Mouse (Mus musculus): ENCODE measurements around the gene Iars. TPM values are rescaled to one million over a fixed set of nuclear protein-coding genes. Genes with fewer than 3 reads are reported as not detected.

The Iars gene
- polyA plus RNA-seq (2016; fragmentation: Nextera tagmentation; extraction: Ambion mirVana), result 120 and 125 TPM in 2 replicates

- peaks cover 25% of the 10 kb centered on the region for H3K4me1 ChIP-seq
- peak within 1 kb of the TSS; percentile 86 for H3K27ac ChIP-seq
- WGBS, result 6% methylated on average over 26 of the region's 26 CpGs
- DNase-seq (ENCODE audit: extremely low spot score, low spot score), result peak; percentile 99
- no peaks in the 10 kb centered on the region for H3K9me3 ChIP-seq
- H3K4me3 ChIP-seq, result peak within 1 kb of the TSS; percentile 73
- peaks cover 44% of the 10 kb centered on the region for H3K36me3 ChIP-seq (replicated peaks)
- H3K27me3 ChIP-seq (ENCODE audit: poor library complexity, severe bottlenecking), result no peaks in the 10 kb centered on the region
These were observed at the start of gene Iars for GRCm38 (mm10) chr13:49681351-49682232. Gene Iars, plus strand, starts transcription at chr13:49682100.

- H3K9me3 ChIP-seq, result no peaks in the 10 kb centered on the region
- DNase-seq (ENCODE audit: extremely low spot score, low spot score), result no peak
- 94% methylated on average over 2 of the region's 2 CpGs for WGBS
- H3K36me3 ChIP-seq (replicated peaks), result peaks cover 18% of the 10 kb centered on the region; the same call in 1 of the 2 replicates
- H3K4me3 ChIP-seq, result no peak overlapping the region
- no peaks in the 10 kb centered on the region for H3K4me1 ChIP-seq
- no peaks in the 10 kb centered on the region for H3K27me3 ChIP-seq (ENCODE audit: poor library complexity, severe bottlenecking)
- no peak overlapping the region for H3K27ac ChIP-seq
These were observed 41.9 kb upstream of the Iars start for GRCm38 (mm10) chr13:49639965-49640364.

- H3K4me3 ChIP-seq, result no peak overlapping the region
- H3K4me1 ChIP-seq, result no peaks in the 10 kb centered on the region
- no peaks in the 10 kb centered on the region for H3K27me3 ChIP-seq (ENCODE audit: poor library complexity, severe bottlenecking)
- no peak overlapping the region for H3K27ac ChIP-seq
- no peaks in the 10 kb centered on the region for H3K9me3 ChIP-seq
- peaks cover 16% of the 10 kb centered on the region for H3K36me3 ChIP-seq (replicated peaks)
- DNase-seq (ENCODE audit: extremely low spot score, low spot score), result no peak
- WGBS, result 86% methylated on average over 6 of the region's 6 CpGs
These were observed 39.2 kb upstream of the Iars start for GRCm38 (mm10) chr13:49642650-49643049.

- DNase-seq (ENCODE audit: extremely low spot score, low spot score), result no peak
- no peaks in the 10 kb centered on the region for H3K9me3 ChIP-seq
These were observed 38.1 kb upstream of the Iars start for GRCm38 (mm10) chr13:49643669-49644362.

GRCm38 (mm10) chr13:49644731-49645529 lies 37.0 kb upstream of the Iars start:
- 81% methylated on average over 2 of the region's 2 CpGs for WGBS
- Histone ChIP-seq H3K4me1 (no peaks in the 10 kb centered on the region), H3K27me3 (ENCODE audit: poor library complexity, severe bottlenecking) (no peaks in the 10 kb centered on the region), H3K27ac (no peak overlapping the region), H3K4me3 (no peak overlapping the region), H3K36me3 (replicated peaks) (peaks cover 17% of the 10 kb centered on the region), H3K9me3 (no peaks in the 10 kb centered on the region)
- DNase-seq (ENCODE audit: extremely low spot score, low spot score), result no peak

More at GRCm38 (mm10) chr13:49643669-49644362, 38.1 kb upstream of the Iars start:
- Histone ChIP-seq H3K27ac (no peak overlapping the region), H3K4me3 (no peak overlapping the region), H3K36me3 (replicated peaks) (peaks cover 16% of the 10 kb centered on the region), H3K4me1 (no peaks in the 10 kb centered on the region), H3K27me3 (ENCODE audit: poor library complexity, severe bottlenecking) (no peaks in the 10 kb centered on the region)

- no peak for DNase-seq (ENCODE audit: extremely low spot score, low spot score)
- 89% methylated on average over 1 of the region's 1 CpGs for WGBS
- peaks cover 3% of the 10 kb centered on the region; the same call in 1 of the 2 replicates for H3K4me1 ChIP-seq
- H3K36me3 ChIP-seq (replicated peaks), result peaks cover 15% of the 10 kb centered on the region
- no peak overlapping the region for H3K27ac ChIP-seq
- no peaks in the 10 kb centered on the region for H3K27me3 ChIP-seq (ENCODE audit: poor library complexity, severe bottlenecking)
- no peak overlapping the region for H3K4me3 ChIP-seq
- no peaks in the 10 kb centered on the region for H3K9me3 ChIP-seq
These were observed 35.9 kb upstream of the Iars start for GRCm38 (mm10) chr13:49646019-49646418.

DNA sequence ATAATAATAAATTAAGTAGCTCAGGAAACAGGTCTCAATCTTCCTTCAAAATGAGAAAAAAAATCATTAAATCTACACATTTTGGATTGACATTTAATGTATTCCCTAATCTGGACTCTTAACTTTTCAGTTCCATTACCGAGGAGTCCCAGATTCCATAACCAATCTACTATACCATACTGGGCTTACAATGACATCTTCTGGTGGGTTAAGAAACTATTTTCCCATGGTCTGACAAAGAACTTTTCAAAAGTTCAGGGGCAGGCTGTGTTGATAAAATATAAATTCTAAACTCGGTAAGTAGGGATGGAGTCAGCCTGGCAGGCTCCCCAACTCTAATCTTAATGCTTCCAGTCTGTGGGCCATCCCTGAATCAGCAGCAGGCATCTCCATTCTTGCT lies 30.8 kb upstream of the Iars start:
- Histone ChIP-seq H3K4me1 (peaks cover 22% of the 10 kb centered on the region), H3K4me3 (peak overlapping the region; percentile 86), H3K9me3 (no peaks in the 10 kb centered on the region), H3K36me3 (replicated peaks) (peaks cover 20% of the 10 kb centered on the region), H3K27ac (no peak overlapping the region), H3K27me3 (ENCODE audit: poor library complexity, severe bottlenecking) (no peaks in the 10 kb centered on the region)
- WGBS, result 52% methylated on average over 2 of the region's 2 CpGs
- no peak for DNase-seq (ENCODE audit: extremely low spot score, low spot score)

- Histone ChIP-seq H3K4me1 (peaks cover 22% of the 10 kb centered on the region), H3K27ac (peak overlapping the region; percentile 87)
- no peak for DNase-seq (ENCODE audit: extremely low spot score, low spot score)
These were observed 30.0 kb upstream of the Iars start for GRCm38 (mm10) chr13:49651781-49652351.

DNA sequence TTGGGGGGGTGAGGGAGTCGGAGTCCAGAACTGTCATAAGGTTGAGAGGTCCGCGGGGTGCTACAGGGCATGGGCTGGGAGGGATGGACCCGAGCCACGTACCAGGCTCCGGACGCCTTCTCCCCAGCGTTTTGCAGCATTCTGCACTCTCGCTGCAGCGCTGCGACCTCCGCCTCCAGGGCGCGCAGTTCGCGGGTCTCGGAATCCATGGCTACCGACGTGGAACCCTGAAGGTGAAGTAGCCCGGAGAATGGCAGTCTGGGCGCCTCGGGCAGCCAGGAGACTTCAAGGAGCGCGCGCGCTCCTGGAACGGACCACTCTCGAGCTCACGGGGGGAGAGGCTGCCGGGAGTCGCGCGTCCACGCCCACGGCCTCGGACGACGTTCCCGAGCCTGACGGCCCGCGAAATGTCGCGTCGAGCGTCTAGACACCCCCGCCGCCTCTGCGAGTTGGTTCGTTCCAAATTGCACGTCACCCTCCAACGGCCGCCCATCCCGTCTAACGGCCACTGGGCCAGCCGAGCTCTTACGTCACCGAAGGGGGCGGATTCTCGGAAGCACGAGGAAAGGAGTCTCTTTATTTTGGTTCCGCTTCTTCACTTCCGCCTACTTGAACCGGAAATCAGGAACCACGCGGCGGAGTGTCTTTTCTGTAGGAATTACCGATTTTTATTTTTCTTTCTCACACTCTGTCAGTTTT lies 29.3 kb upstream of the Iars start, which contains the start of the genes Cenpp and Nol8:
TSS of gene Cenpp (minus strand) at position 305 of the 699 bp plus-strand sequence.
TSS of gene Nol8 (plus strand) at position 598 of the 699 bp plus-strand sequence.
- Histone ChIP-seq H3K27ac (peak within 1 kb of the TSS; percentile 87), H3K36me3 (replicated peaks) (peaks cover 31% of the 10 kb centered on the region), H3K4me1 (peaks cover 22% of the 10 kb centered on the region), H3K4me3 (peak within 1 kb of the TSS; percentile 86), H3K9me3 (no peaks in the 10 kb centered on the region), H3K27me3 (ENCODE audit: poor library complexity, severe bottlenecking) (no peaks in the 10 kb centered on the region)
- DNase-seq (ENCODE audit: extremely low spot score, low spot score), result peak; percentile 99
- under 1% methylated on average over 68 of the region's 68 CpGs for WGBS

More at GRCm38 (mm10) chr13:49651781-49652351, 30.0 kb upstream of the Iars start:
- WGBS, result 4% methylated on average over 4 of the region's 4 CpGs
- Histone ChIP-seq H3K36me3 (replicated peaks) (peaks cover 23% of the 10 kb centered on the region), H3K9me3 (no peaks in the 10 kb centered on the region), H3K27me3 (ENCODE audit: poor library complexity, severe bottlenecking) (no peaks in the 10 kb centered on the region), H3K4me3 (peak overlapping the region; percentile 86)

GRCm38 (mm10) chr13:49653180-49653541 lies 28.7 kb upstream of the Iars start:
- no peaks in the 10 kb centered on the region for H3K9me3 ChIP-seq
- peak overlapping the region; percentile 87 for H3K27ac ChIP-seq
- no peak for DNase-seq (ENCODE audit: extremely low spot score, low spot score)
- WGBS, result under 1% methylated on average over 16 of the region's 16 CpGs
- H3K36me3 ChIP-seq (replicated peaks), result peaks cover 33% of the 10 kb centered on the region
- H3K27me3 ChIP-seq (ENCODE audit: poor library complexity, severe bottlenecking), result no peaks in the 10 kb centered on the region
- peaks cover 22% of the 10 kb centered on the region for H3K4me1 ChIP-seq
- peak overlapping the region; percentile 86 for H3K4me3 ChIP-seq

- DNase-seq (ENCODE audit: extremely low spot score, low spot score), result no peak
- Histone ChIP-seq H3K9me3 (no peaks in the 10 kb centered on the region), H3K4me1 (peaks cover 10% of the 10 kb centered on the region), H3K4me3 (no peak overlapping the region), H3K27ac (no peak overlapping the region), H3K36me3 (replicated peaks) (peaks cover 67% of the 10 kb centered on the region), H3K27me3 (ENCODE audit: poor library complexity, severe bottlenecking) (no peaks in the 10 kb centered on the region)
- WGBS, result 83% methylated on average over 2 of the region's 2 CpGs
These were observed 4.1 kb upstream of the Iars start for GRCm38 (mm10) chr13:49677793-49678192.
